Mouse (Mus musculus): ENCODE measurements around the gene Uqcrfs1. TPM values are rescaled to one million over a fixed set of nuclear protein-coding genes. Genes with fewer than 3 reads are reported as not detected.
A peak's percentile ranks its signal among the peaks of the same experiment; 100 is the strongest.

Gene Uqcrfs1
- 100 to 1,000 TPM; 580 to 597 TPM for total RNA-seq (2021)
- long read RNA-seq, experiment 1, transcript Uqcrfs1-201 (2 exons, 1,363 nt): major isoform, 2,163 of 2,231 reads
- long read RNA-seq, experiment 1, partial matches to known transcripts: 0 of 2,231 reads
- long read RNA-seq, experiment 1, other reads (novel, unspliced or antisense): 68 of 2,231 reads
- long read RNA-seq, experiment 2, transcript Uqcrfs1-201 (2 exons, 1,363 nt): major isoform, 1,907 of 1,944 reads
- long read RNA-seq, experiment 2, partial matches to known transcripts: 0 of 1,944 reads
- long read RNA-seq, experiment 2, other reads (novel, unspliced or antisense): 37 of 1,944 reads

- peak; percentile 97 for DNase-seq
These were observed at the start of gene Uqcrfs1 for GRCm38 (mm10) chr13:30544856-30545604. Gene Uqcrfs1, minus strand, starts transcription at chr13:30545362.

GRCm38 (mm10) chr13:30585786-30586185, 40.6 kb upstream of the Uqcrfs1 start:
- no peak for DNase-seq

DNA sequence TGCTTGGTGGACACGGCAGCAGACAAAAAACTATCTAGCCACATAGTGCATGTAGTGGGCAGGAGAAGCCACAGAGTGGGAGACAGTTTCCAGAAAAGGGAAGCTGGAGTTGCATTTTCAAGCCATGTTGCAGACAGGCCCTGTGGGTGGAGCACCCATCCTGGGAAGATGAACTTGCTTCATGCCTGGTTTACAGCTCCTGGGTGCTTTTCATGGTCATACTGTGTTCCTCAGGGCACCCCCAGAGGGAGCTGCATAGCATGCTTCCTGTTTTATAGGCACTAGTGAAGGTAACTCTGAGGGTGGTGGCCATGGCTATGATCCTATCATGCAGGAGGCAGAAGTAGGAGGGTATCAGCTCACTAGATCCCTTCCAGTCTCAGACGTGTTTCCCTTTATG, 37.4 kb upstream of the Uqcrfs1 start:
- DNase-seq: no peak

DNA sequence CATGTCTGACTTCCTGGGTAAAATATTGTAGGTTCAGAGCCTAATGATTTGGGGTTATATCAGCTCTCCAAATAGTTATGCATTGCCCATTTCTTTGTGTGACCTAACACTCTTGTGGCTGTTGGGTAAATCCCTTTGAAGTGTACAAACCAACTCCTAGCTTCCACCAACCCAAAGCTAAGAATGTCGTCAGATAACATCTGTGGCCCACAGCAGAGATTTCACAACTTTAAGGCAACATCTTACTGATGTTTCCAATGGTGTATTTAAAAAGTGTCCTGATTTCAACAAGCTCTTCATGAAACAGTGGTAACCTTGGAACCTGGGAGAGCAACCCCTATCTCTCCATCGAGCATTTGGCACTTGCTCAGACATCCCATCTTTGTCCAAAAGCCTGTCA, 33.6 kb upstream of the Uqcrfs1 start:
- DNase-seq: no peak

DNA sequence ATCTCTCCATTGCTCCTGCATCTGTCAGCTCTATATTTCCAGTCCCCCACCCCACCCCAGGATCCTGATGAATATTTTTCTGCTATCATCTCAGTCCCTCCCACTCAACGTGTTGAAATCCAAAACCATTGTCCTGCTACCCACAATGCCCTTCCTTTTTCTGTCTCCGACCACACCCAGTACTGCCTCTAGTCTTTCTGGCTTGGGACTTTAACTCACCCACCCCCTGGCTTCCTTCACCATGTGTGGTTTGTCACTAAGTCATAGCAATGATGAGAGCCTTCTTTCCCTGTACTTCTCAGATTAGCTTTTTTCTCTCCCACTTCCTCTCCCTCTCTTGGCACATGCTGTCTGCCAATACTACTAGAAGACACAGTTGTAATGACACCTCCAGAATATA, 31.7 kb upstream of the Uqcrfs1 start:
- DNase-seq: no peak

GRCm38 (mm10) chr13:30572971-30573370, 27.8 kb upstream of the Uqcrfs1 start:
- no peak for DNase-seq

GRCm38 (mm10) chr13:30570182-30570581, 25.0 kb upstream of the Uqcrfs1 start:
- no peak for DNase-seq

DNA sequence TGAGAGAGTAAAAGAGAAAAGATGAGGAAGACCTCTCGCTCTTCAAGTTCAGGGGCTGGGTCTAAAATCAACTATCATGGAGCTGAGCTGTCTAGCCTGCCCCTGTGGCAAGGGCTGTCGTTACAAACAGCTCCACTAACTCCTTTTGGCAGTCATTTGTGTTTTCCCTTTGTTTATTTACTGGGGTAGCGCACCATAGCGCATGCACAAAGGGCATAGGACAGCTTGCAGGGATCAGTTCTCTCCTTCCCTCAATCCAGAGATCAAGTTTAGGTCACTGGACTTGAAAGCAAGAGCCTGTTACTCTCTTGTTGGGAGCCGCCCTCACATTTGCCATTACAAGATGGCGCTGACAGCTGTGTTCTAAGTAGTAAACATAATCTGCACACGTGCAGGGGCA, 22.4 kb upstream of the Uqcrfs1 start:
- no peak for DNase-seq

DNA sequence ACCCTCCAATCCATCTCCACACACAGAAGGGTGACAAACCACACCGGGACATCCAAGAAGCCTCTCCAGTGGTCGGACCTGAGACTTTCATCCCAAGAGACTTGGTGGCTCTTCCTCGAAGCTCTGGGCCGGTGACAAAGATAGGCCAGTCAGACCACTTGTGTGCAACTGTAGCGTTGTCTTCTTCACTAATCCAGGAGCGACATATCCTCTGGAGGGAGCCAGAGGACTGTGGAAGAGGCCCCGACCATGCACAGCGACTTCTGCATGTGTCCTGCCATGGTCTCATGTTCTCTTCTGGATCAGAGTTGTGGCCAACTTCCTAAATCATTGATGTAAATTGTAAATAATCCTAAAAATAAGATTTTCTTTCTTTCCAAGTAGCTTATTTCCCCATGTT, 21.6 kb upstream of the Uqcrfs1 start:
- DNase-seq: peak; percentile 20

DNA sequence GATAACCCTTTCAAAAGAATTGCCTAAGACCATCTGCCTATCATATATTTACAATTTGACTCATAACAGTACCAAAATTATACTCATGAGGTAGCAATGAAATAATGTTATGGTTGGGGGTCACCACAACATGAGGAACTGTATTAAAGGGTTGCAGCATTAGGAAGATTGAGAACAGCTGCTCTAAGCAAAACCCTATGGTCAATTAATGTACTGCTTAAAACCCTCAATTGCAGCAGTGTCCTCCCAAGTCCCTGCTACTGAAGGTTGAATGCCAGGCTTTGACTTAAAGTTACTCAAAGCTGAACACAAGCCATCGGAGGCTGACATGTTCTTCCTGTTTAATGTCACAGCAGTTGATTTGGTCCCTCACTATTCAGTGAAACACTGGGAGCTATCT, 15.4 kb upstream of the Uqcrfs1 start:
- DNase-seq: no peak

GRCm38 (mm10) chr13:30560052-30560451, 14.9 kb upstream of the Uqcrfs1 start:
- no peak for DNase-seq

DNA sequence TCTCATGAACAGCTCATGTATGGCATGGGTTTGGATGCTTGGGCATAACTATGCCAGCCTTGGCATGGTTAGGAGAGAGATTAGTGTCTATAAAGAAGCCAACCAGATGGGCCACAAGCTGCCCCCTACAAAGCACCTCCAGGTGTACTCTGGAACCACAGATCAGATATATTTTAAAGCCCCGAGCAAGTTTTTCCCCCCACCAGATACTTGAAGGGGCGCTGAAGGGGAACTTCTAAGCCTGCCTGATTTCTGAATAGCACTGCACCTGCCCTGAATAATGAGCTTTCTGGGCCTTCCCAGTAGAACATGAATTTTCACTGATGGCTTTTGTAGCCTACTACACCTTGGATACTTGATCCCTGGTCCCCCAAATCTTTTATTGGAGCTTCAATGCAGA, 12.6 kb upstream of the Uqcrfs1 start:
- no peak for DNase-seq

GRCm38 (mm10) chr13:30553051-30553587, 8.0 kb upstream of the Uqcrfs1 start:
- DNase-seq: no peak

GRCm38 (mm10) chr13:30549339-30549738, 4.2 kb upstream of the Uqcrfs1 start:
- no peak for DNase-seq

GRCm38 (mm10) chr13:30548835-30549234, 3.7 kb upstream of the Uqcrfs1 start:
- DNase-seq: peak; percentile 60

GRCm38 (mm10) chr13:30530761-30531160, 14.4 kb downstream of the Uqcrfs1 start:
- DNase-seq: peak; percentile 26

GRCm38 (mm10) chr13:30524961-30525360, 20.2 kb downstream of the Uqcrfs1 start:
- DNase-seq: peak; percentile 57

- DNase-seq: peak; percentile 61
These were observed 21.2 kb downstream of the Uqcrfs1 start for GRCm38 (mm10) chr13:30523971-30524370.

DNA sequence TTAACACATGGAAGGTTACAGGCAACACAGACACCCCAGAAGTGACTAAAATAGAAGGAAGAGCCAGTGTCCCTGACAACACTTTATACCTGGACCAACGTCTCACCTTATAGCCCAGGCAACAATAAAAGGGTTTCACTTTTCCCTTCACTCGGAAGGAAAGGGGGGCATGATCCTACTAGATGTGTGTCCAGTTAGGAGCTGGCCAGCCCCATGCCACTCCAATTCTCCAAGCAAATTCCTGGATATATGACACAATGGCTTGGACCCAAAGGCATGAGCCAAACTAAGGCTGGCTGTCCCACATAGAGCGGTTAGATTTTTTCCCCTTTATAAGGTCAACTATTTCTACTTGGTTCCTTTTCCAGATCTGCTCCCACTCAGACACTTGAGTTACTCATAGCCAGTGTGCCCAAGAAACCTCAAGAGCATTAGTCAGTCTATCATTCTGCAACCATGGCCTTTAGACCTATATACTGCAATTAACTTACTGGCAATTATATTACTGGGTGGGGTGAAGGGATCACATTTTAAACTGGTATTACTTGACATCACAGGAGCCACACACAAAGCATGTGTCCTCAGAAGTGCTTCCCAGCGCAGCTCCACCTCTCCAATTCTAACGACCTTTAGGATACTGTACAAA, 21.8 kb downstream of the Uqcrfs1 start:
- DNase-seq: no peak

GRCm38 (mm10) chr13:30521282-30521902, 23.8 kb downstream of the Uqcrfs1 start:
- no peak for DNase-seq

- no peak for DNase-seq
These were observed 27.0 kb downstream of the Uqcrfs1 start for GRCm38 (mm10) chr13:30518191-30518590.

- no peak for DNase-seq
These were observed 37.5 kb downstream of the Uqcrfs1 start for GRCm38 (mm10) chr13:30507651-30508050.

All from gastrocnemius, postnatal 25 days (tissue).